Mouse (Mus musculus): ENCODE measurements around the gene Mxi1. TPM values are rescaled to one million over a fixed set of nuclear protein-coding genes. Genes with fewer than 3 reads are reported as not detected.
"Not testable (repeated sequence)": the region's sequence is repeated elsewhere in the genome, so short reads cannot be mapped to it uniquely, and the experiment has no call there.

Gene Mxi1
- total RNA-seq, 2 experiments from 2014 or later = 61.0 to 67.0 TPM

- no peak for DNase-seq (ENCODE audit: low spot score in 2 of 2)
These were observed 83.3 kb downstream of the Mxi1 start for GRCm38 (mm10) chr19:53393646-53394045.

- peak in 1 of 2 experiments; percentile 77 for DNase-seq (ENCODE audit: low spot score in 2 of 2)
These were observed 84.2 kb downstream of the Mxi1 start for GRCm38 (mm10) chr19:53394552-53394951.

GRCm38 (mm10) chr19:53394956-53395355 is 84.6 kb downstream of the Mxi1 start:
- DNase-seq (ENCODE audit: low spot score in 2 of 2) = not testable (repeated sequence)

- not testable (repeated sequence) for DNase-seq (ENCODE audit: low spot score in 2 of 2)
These were observed 85.5 kb downstream of the Mxi1 start for GRCm38 (mm10) chr19:53395805-53396204.

- no peak for DNase-seq (ENCODE audit: low spot score in 2 of 2)
These were observed 87.3 kb downstream of the Mxi1 start for GRCm38 (mm10) chr19:53397451-53398233.

GRCm38 (mm10) chr19:53399213-53399612 is 88.9 kb downstream of the Mxi1 start:
- no peak for DNase-seq (ENCODE audit: low spot score in 2 of 2)

- DNase-seq (ENCODE audit: low spot score in 2 of 2) = no peak
These were observed 90.2 kb downstream of the Mxi1 start for GRCm38 (mm10) chr19:53400332-53401110.

DNA sequence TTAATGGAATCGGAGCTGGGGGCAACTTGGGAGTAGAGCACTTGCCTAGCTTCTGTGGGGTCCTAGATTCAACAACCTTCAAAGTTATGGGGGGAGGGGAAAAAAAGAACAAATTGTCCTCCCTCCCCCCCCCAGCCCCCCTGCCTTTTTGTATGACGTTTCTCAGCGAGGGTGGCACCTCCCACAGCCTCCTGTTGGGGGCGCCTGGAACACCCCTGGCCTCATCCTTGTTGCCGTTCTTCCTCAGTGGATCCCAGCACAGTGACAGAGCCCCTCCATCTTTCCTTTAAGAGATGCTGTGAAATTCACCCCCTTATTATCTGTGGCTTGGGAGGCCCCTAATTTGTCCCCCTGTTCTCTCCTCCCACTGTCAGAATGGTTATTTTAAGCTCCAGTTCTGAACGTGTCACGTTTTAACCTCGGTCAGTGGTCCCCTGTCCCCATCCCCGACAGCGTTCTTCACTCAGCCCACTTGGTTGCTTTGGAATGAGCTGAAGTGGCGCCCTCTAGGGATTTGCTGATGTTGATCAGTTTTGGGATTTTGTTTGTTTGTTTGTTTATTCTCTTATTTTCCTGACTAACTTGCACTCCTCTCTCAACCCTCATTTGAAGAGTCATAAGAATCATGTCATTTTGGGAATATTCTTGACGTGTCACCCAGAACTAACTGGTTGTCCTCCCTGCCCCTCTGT is 92.6 kb downstream of the Mxi1 start:
- DNase-seq (ENCODE audit: low spot score in 2 of 2) = no peak

DNA sequence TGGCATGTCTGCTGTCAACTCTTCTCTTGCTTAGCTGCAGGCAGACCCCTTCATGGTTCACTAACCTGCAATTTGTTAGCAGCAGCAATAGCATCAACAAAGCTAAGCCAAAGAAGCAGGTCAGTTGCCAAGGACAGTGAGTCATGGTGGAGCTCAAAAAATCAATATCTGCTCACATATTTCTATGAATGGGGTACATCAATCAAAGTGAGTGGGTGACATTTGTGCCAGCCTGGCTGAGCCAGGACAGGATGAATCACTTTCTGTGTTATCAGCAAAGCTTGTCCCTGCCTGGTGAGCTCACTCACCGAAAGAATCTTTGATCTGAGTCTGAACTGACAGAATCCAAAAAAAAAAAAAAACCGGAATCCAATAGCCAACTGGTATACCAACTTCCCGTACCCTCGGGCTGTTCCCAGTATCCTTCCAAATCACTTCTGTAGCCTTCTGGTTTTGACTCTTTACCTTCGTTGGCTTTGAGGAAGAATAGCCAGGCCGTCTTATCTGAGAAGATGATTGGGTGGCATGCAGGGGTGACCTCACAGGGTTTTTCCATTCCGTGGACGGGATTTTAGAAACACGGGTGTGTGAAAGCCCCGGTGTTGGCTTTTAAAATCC is 94.0 kb downstream of the Mxi1 start:
- no peak for DNase-seq (ENCODE audit: low spot score in 2 of 2)

DNA sequence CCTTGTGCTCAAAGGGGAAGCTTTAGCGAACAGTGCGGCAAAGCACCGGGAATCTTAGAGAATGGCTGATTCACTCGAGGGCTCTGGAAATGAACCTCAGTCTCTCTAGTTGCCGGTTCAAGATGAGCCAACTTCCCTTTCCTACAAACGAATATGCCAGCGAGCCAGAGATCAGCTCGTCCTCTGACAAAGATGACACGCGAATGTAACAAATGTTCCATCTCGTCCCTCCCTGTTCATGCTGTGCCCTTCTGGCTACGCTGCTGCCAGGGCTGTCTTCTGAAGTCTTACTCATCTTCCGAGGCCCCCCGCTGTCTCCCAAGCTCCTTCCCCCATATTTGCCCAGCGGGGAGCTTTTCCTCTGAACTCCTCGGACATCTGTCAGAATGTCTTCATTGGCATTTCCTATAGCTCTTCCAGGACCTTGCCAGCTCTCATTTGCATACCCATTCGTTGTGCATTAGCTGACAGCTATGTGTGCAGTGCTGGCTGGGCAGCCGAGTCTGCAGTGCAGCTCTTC is 94.6 kb downstream of the Mxi1 start:
- no peak for DNase-seq (ENCODE audit: low spot score in 2 of 2)

GRCm38 (mm10) chr19:53405810-53406209 is 95.5 kb downstream of the Mxi1 start:
- DNase-seq (ENCODE audit: low spot score in 2 of 2) = no peak

GRCm38 (mm10) chr19:53407350-53407749 is 97.0 kb downstream of the Mxi1 start:
- DNase-seq (ENCODE audit: low spot score in 2 of 2) = no peak

- no peak for DNase-seq (ENCODE audit: low spot score in 2 of 2)
These were observed 98.1 kb downstream of the Mxi1 start for GRCm38 (mm10) chr19:53408398-53408797.

DNA sequence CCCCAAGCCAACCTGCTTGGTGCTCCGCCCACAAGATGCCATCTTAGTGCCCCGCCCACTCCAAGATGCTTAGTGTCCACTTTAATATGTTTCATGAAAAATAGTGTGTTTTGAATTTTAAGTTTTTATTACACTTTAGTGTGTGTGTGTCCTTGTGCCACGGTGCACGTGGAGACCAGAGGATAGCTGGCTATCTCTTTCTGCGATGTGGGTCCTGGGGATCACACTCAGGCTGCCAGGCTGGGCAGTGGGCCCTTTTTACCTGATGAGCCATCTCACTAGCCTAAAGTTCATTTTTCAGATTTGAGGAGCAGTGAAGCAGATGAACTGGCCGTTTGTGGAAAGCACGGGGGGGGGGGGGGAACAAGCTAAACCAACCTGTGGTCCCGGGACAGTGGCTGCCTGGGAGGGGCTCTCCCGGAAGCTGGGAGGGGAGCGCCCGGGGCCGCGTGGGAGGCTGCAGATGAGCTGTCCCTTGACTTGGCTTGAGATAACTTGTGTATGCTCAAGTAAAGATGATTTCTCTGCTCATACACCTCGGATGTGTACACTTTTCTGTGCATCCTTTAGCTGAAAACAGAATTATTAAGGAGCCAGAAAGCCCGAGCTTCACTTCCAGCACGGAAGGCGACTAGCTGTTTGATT is 99.5 kb downstream of the Mxi1 start:
- DNase-seq (ENCODE audit: low spot score in 2 of 2) = no peak

DNA sequence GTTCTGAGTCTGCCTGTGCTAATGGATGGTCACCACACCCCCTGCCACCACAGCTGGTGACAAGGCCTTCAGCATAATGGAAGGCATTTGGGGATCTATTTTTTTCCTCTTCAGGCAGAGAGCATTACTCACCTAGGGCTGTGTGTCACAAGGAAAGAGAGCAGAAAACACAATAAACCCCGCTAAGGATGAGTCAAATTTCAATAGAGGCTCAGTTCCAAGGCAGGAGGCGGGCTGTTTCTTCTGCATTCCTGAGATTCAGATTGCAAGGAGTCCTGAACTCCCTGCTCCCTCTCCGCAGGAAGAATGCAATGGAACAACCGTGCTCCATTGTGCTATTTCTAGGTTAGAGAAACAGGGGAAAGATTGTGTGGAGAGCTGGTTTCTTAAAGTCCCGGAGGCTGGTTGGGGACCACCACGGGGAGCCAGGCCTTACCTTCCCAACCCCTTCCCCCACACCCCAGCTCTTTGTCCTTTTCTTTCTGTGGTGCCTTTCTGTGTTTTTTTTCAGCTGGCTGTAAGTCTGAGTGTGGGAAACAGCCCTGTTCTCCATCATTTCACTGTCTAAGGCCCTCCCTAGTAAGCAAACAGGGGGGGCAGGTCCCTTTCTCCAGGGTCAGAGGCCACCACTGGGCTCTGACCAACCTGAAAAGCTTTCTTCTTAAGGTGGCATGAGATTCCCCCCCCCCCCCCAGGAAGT is 102.0 kb downstream of the Mxi1 start:
- no peak for DNase-seq (ENCODE audit: low spot score in 2 of 2)

GRCm38 (mm10) chr19:53413617-53414380 is 103.5 kb downstream of the Mxi1 start:
- DNase-seq (ENCODE audit: low spot score in 2 of 2) = no peak

- DNase-seq (ENCODE audit: low spot score in 2 of 2) = no peak
These were observed 104.3 kb downstream of the Mxi1 start for GRCm38 (mm10) chr19:53414650-53415049.

GRCm38 (mm10) chr19:53415198-53415597 is 104.9 kb downstream of the Mxi1 start:
- DNase-seq (ENCODE audit: low spot score in 2 of 2) = no peak

GRCm38 (mm10) chr19:53419834-53420233 is 109.5 kb downstream of the Mxi1 start:
- DNase-seq (ENCODE audit: low spot score in 2 of 2) = peak in 1 of 2 experiments; percentile 28
